Mouse (Mus musculus) forebrain, embryonic 10.5 days (tissue): ENCODE data around the gene Slc19a1. TPM values are rescaled to one million over a fixed set of nuclear protein-coding genes. Genes with fewer than 3 reads are reported as not detected.

ENCODE experiments used
- DNase-seq: peaks from one replicate; pipeline ENCODE4 v3.0.0-alpha.2; 2017; ENCODE audit warnings: low spot score; ENCODE audit errors: extremely low spot score
- H3K27ac ChIP-seq: fragments of 300-500 bp; sonication (generic); 2 replicates; pipeline ENCODE4 v1.5.1; 2016; ENCODE audit warnings: mild to moderate bottlenecking
- H3K27me3 ChIP-seq: fragments of 300-500 bp; sonication (generic); 2 replicates; pipeline ENCODE4 v1.6.1; 2016; ENCODE audit warnings: mild to moderate bottlenecking; ENCODE audit not compliant: poor library complexity, severe bottlenecking
- H3K36me3 ChIP-seq: fragments of 300-500 bp; sonication (generic); replicated peaks from 2 replicates; pipeline ENCODE4 v1.6.1; 2016; ENCODE audit warnings: mild to moderate bottlenecking, moderate library complexity
- H3K4me1 ChIP-seq: fragments of 300-500 bp; sonication (generic); 2 replicates; pipeline ENCODE4 v1.6.1; 2016
- H3K4me3 ChIP-seq: fragments of 300-500 bp; sonication (generic); 2 replicates; pipeline ENCODE4 v1.5.1; 2016; ENCODE audit warnings: mild to moderate bottlenecking, moderate library complexity
- H3K9me3 ChIP-seq: fragments of 300-500 bp; sonication (generic); 2 replicates; pipeline ENCODE4 v1.6.1; 2016; ENCODE audit warnings: mild to moderate bottlenecking, moderate library complexity
- WGBS: fragments of 180-500 bp; shearing (Covaris S2); methylation state at CpG from one replicate; pipeline ENCODE4 v1.1.7; 2016; 5-methylcytosine and 5-hydroxymethylcytosine counted together
- polyA plus RNA-seq: library from polyadenylated mRNA; unstranded; fragments of >200 nt; fragmentation: Nextera tagmentation; extraction: Ambion mirVana; gene quantifications from 2 replicates; pipeline ENCODE4 v1.2.1, GENCODE M21; 2016

Gene Slc19a1
- polyA plus RNA-seq, 1 experiment from 2014 or later, result 44.4 TPM

- Histone ChIP-seq H3K9me3 (no peaks in the 10 kb centered on the region), H3K27me3 (no peaks in the 10 kb centered on the region), H3K36me3 (peaks cover 18% of the 10 kb centered on the region), H3K27ac (no peak overlapping the region), H3K4me3 (no peak overlapping the region), H3K4me1 (peaks cover 21% of the 10 kb centered on the region)
- 84% methylated on average over 4 of the region's 4 CpGs for WGBS
- DNase-seq, result no peak
Measured at GRCm38 (mm10) chr10:77108106-77108505, 76.1 kb downstream of the Slc19a1 start.

- DNase-seq, result no peak
- Histone ChIP-seq H3K9me3 (no peaks in the 10 kb centered on the region), H3K36me3 (peaks cover 26% of the 10 kb centered on the region), H3K27ac (no peak overlapping the region), H3K4me3 (no peak overlapping the region), H3K4me1 (peaks cover 25% of the 10 kb centered on the region), H3K27me3 (no peaks in the 10 kb centered on the region)
- 93% methylated on average over 9 of the region's 9 CpGs for WGBS
Measured at GRCm38 (mm10) chr10:77110010-77110409, 78.0 kb downstream of the Slc19a1 start.

Other genes with a start within 250 kb of the Slc19a1 start
- gene Pcbp3, start 70.4 kb upstream of the Slc19a1 start, polyA plus RNA-seq, result 58.4 and 63.3 TPM in 2 replicates
- gene Col18a1, start 134.3 kb downstream of the Slc19a1 start, polyA plus RNA-seq, result 147 and 152 TPM in 2 replicates
- gene Pofut2, start 227.0 kb downstream of the Slc19a1 start, polyA plus RNA-seq, result 69.6 and 72.9 TPM in 2 replicates